Mouse (Mus musculus): ENCODE measurements around the gene Mettl13.

- TF ChIP-seq CTCF (IDR thresholded peaks at IDR 0.05; ENCODE audit: low read depth), result no peak; the same call in 1 of the 2 replicates
- TF ChIP-seq EP300 (IDR thresholded peaks at IDR 0.05; ENCODE audit: low read depth), result no peak
Observed at GRCm38 (mm10) chr1:162582884-162583283, 34.5 kb upstream of the Mettl13 start.
